Mouse (Mus musculus): Measurements from ENCODE around the gene Eomes.

- TF ChIP-seq CTCF (IDR thresholded peaks at IDR 0.05; ENCODE audit: low read depth) (no peak), EP300 (IDR thresholded peaks at IDR 0.05; ENCODE audit: low read depth) (no peak)
Observed at GRCm38 (mm10) chr9:118507552-118507951, 29.5 kb downstream of the Eomes start.
